Mouse (Mus musculus) heart, embryonic 13.5 days (tissue): Measurements from ENCODE around the gene Mr1. TPM values are rescaled to one million over a fixed set of nuclear protein-coding genes. Genes with fewer than 3 reads are reported as not detected.

Source experiments
- ATAC-seq: fragments of 200-750 bp; cut with Nextera tagmentation; 2 replicates; pipeline ENCODE4 v1.8.0; 2017; ENCODE audit warnings: moderate TSS enrichment; ENCODE audit not compliant: insufficient number of reproducible peaks, low FRiP score, low TSS enrichment; ENCODE audit errors: extremely low read depth
- H3K27ac ChIP-seq: fragments of 300-500 bp; sonication (generic); replicated peaks from 2 replicates; pipeline ENCODE4 v1.5.1; 2015; ENCODE audit warnings: moderate library complexity, mild to moderate bottlenecking, inconsistent platforms
- H3K27me3 ChIP-seq: fragments of 300-500 bp; sonication (generic); replicated peaks from 2 replicates; pipeline ENCODE4 v1.6.1; 2015; ENCODE audit warnings: mild to moderate bottlenecking, inconsistent platforms
- H3K36me3 ChIP-seq: fragments of 300-500 bp; sonication (generic); 2 replicates; pipeline ENCODE4 v1.6.1; 2015; ENCODE audit warnings: mild to moderate bottlenecking, inconsistent platforms
- H3K4me1 ChIP-seq: fragments of 300-500 bp; sonication (generic); 2 replicates; pipeline ENCODE4 v1.6.1; 2015; ENCODE audit warnings: inconsistent platforms
- H3K4me2 ChIP-seq: fragments of 300-500 bp; sonication (generic); 2 replicates; pipeline ENCODE4 v1.6.1; 2015; ENCODE audit warnings: inconsistent platforms, mild to moderate bottlenecking, moderate library complexity
- H3K4me3 ChIP-seq: fragments of 300-500 bp; sonication (generic); 2 replicates; pipeline ENCODE4 v1.5.1; 2015; ENCODE audit warnings: moderate library complexity, mild to moderate bottlenecking, inconsistent platforms
- H3K9ac ChIP-seq: fragments of 300-500 bp; sonication (generic); 2 replicates; pipeline ENCODE4 v1.6.1; 2015; ENCODE audit warnings: inconsistent platforms, mild to moderate bottlenecking, moderate library complexity
- H3K9me3 ChIP-seq: fragments of 300-500 bp; sonication (generic); 2 replicates; pipeline ENCODE4 v1.6.1; 2016; ENCODE audit warnings: inconsistent platforms
- WGBS: fragments of 180-500 bp; shearing (Covaris S2); methylation state at CpG from one replicate; pipeline ENCODE4 v1.1.7; 2015; ENCODE audit warnings: mixed read lengths; 5-methylcytosine and 5-hydroxymethylcytosine counted together
- polyA plus RNA-seq: library from polyadenylated mRNA; unstranded; fragments of >200 nt; fragmentation: Nextera tagmentation; extraction: Ambion mirVana; gene quantifications from 2 replicates; pipeline ENCODE4 v1.2.1, GENCODE M21; 2015

Gene Mr1
- polyA plus RNA-seq, 1 experiment from 2014 or later = 4.3 TPM

GRCm38 (mm10) chr1:155093145-155093791 is 53.3 kb downstream of the Mr1 start:
- peak overlapping the region; percentile 72 for H3K9ac ChIP-seq
- 8% methylated on average over 4 of the region's 4 CpGs for WGBS
- H3K4me1 ChIP-seq = peaks cover 85% of the 10 kb centered on the region

DNA sequence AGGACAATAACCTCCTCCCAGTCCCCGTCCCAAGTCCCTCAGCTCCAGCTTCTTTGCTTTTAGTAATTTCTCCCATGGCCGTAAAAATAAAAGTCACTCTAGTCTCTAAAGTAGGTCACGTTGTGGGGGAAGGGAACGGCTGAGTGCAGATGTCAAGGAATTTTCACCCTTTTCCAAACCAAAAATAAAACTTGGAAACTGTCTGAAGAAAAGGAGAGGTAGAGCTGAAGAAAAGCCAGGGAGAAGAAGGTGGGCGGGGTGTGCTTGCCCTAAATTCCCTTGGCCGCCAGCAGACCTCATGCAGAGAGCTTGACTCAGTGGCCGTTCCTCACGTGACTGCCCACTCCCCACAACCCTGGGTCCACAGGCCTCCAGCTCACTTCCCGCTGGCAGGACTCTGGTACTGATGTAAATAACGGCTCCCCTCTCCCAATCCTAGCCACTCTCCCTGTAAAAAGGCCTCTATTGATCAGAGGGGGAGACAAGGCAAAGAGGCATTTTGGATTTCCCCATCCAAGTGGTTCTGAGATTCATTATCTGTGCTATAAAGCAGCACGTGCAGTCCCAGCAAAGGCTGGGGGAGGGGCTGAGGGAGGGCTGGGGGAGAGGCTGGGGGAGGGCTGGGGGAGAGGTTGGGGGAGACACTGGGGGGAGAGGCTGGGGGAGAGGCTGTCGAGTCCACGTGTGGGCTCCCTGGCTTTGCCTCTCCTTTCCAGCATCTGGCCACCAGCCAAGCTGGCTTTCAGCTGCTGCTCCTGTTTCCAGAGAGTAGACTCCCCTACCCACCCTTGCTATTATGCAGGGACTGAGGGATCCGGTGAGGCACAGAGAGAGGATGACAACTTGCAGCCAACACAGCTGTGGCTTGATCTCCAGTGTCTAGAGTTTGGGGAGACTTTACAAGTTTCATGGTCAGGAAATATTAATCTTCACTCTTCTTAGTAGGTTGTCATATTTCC is 54.5 kb downstream of the Mr1 start:
- peak overlapping the region; percentile 54; the same call in 1 of the 2 replicates for H3K4me2 ChIP-seq
- ATAC-seq = no peak; the same call in 1 of the 2 replicates

More at GRCm38 (mm10) chr1:155093145-155093791, 53.3 kb downstream of the Mr1 start:
- peak overlapping the region; percentile 95 for H3K27ac ChIP-seq
- peak; percentile 27; the same call in 1 of the 2 replicates for ATAC-seq
- no peaks in the 10 kb centered on the region for H3K36me3 ChIP-seq
- H3K9me3 ChIP-seq = no peaks in the 10 kb centered on the region
- H3K4me3 ChIP-seq = peak overlapping the region; percentile 14
- H3K27me3 ChIP-seq = no peaks in the 10 kb centered on the region
- peak overlapping the region; percentile 54 for H3K4me2 ChIP-seq

GRCm38 (mm10) chr1:155091374-155091841 is 55.2 kb downstream of the Mr1 start:
- H3K4me1 ChIP-seq = peaks cover 87% of the 10 kb centered on the region
- peak overlapping the region; percentile 58; the same call in 1 of the 2 replicates for H3K9ac ChIP-seq
- no peak for ATAC-seq
- H3K4me3 ChIP-seq = no peak overlapping the region
- peak overlapping the region; percentile 95 for H3K27ac ChIP-seq
- 75% methylated on average over 7 of the region's 7 CpGs for WGBS
- H3K4me2 ChIP-seq = 0 out of 2 replicates have a peak overlapping the region, but pooled peaks have one; percentile 54
- no peaks in the 10 kb centered on the region for H3K36me3 ChIP-seq
- no peaks in the 10 kb centered on the region for H3K9me3 ChIP-seq
- H3K27me3 ChIP-seq = no peaks in the 10 kb centered on the region

More for the DNA sequence above, 54.5 kb downstream of the Mr1 start:
- H3K27ac ChIP-seq = peak overlapping the region; percentile 95
- no peaks in the 10 kb centered on the region for H3K36me3 ChIP-seq
- H3K4me3 ChIP-seq = no peak overlapping the region
- no peaks in the 10 kb centered on the region for H3K9me3 ChIP-seq
- peaks cover 87% of the 10 kb centered on the region for H3K4me1 ChIP-seq
- WGBS = 24% methylated on average over 13 of the region's 14 CpGs
- H3K9ac ChIP-seq = peak overlapping the region; percentile 72
- H3K27me3 ChIP-seq = no peaks in the 10 kb centered on the region

DNA sequence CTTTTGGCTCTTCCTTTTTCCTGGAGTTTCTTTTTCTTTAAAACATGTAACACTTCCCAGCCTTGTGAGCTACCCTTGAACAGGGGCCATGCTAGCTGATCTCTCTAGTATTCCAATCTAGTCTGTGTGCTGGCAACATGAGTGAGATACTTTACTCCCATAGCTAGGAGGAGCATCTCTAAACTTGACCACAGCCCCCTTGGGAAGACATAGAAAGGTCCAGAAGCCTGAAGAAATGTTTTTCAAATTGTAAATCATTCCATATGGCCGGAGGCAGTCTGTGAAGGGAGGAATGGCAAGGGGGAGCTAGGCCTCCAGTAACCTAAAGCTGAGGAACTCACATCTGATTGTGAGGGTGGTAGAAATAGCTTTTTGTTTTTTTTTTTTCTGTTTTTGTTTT is 55.9 kb downstream of the Mr1 start:
- Histone ChIP-seq H3K9me3 (no peaks in the 10 kb centered on the region), H3K36me3 (no peaks in the 10 kb centered on the region), H3K4me3 (no peak overlapping the region), H3K4me2 (no peak overlapping the region), H3K27me3 (no peaks in the 10 kb centered on the region), H3K27ac (no peak overlapping the region), H3K9ac (no peak overlapping the region), H3K4me1 (peaks cover 88% of the 10 kb centered on the region)
- no peak for ATAC-seq
- 76% methylated on average over 1 of the region's 1 CpGs for WGBS

DNA sequence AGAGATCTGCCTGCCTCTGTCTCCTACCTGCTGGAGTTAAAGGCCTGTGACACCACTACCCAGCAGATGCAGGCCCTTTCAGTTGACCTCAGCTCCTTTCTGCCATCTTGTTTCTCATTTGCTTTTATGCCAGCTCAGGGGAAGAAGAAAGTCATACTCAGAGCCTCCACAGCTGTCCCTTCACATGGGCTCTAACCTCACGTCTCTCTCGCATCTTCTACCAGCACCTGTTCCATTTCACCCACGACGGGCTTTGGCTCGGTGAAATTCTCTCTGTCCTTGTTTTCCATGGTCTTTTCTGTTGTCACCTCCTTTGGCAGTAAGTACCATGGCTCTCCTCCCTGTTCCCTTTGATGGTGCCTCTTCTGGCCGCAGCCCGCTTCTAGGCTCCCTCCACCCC is 56.3 kb downstream of the Mr1 start:
- Histone ChIP-seq H3K4me2 (no peak overlapping the region), H3K9me3 (no peaks in the 10 kb centered on the region), H3K27me3 (no peaks in the 10 kb centered on the region), H3K9ac (no peak overlapping the region), H3K4me3 (no peak overlapping the region), H3K4me1 (peaks cover 88% of the 10 kb centered on the region), H3K36me3 (no peaks in the 10 kb centered on the region), H3K27ac (no peak overlapping the region)
- no peak for ATAC-seq
- 81% methylated on average over 7 of the region's 7 CpGs for WGBS

GRCm38 (mm10) chr1:155088847-155089603 is 57.6 kb downstream of the Mr1 start:
- peaks cover 88% of the 10 kb centered on the region for H3K4me1 ChIP-seq
- WGBS = 40% methylated on average over 16 of the region's 16 CpGs
- no peaks in the 10 kb centered on the region for H3K27me3 ChIP-seq
- H3K9me3 ChIP-seq = no peaks in the 10 kb centered on the region
- H3K4me3 ChIP-seq = no peak overlapping the region
- peak overlapping the region; percentile 42 for H3K9ac ChIP-seq
- H3K36me3 ChIP-seq = no peaks in the 10 kb centered on the region
- peak overlapping the region; percentile 6; the same call in 1 of the 2 replicates for H3K27ac ChIP-seq
- no peak for ATAC-seq
- no peak overlapping the region for H3K4me2 ChIP-seq

- H3K9ac ChIP-seq = no peak overlapping the region
- H3K9me3 ChIP-seq = no peaks in the 10 kb centered on the region
- H3K27me3 ChIP-seq = no peaks in the 10 kb centered on the region
- H3K4me2 ChIP-seq = no peak overlapping the region
- 87% methylated on average over 4 of the region's 4 CpGs for WGBS
- H3K27ac ChIP-seq = no peak overlapping the region
- H3K4me3 ChIP-seq = no peak overlapping the region
- H3K36me3 ChIP-seq = no peaks in the 10 kb centered on the region
- H3K4me1 ChIP-seq = peaks cover 82% of the 10 kb centered on the region
- ATAC-seq = no peak
Observed at GRCm38 (mm10) chr1:155088046-155088445, 58.6 kb downstream of the Mr1 start.

DNA sequence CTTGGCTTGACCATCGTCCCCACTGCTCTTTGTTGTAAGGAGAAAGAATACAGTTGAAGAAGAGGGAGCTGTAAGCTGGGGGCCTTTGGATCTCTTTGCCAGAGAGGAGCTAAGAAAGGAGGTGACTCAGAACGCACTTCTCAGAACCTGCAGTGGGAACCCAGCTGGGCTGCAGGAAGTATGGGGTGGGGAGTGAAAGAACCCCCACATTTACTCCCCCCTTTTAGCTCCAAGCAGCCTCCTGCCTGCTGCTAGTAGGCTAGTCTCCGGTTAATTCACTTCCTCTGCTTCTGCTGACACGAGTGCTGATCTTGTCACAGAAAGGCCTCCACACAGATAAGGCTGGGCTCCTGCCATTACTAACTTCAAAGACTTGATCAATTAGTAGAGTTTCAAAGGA is 59.7 kb downstream of the Mr1 start:
- H3K9me3 ChIP-seq = no peaks in the 10 kb centered on the region
- H3K27me3 ChIP-seq = no peaks in the 10 kb centered on the region
- H3K27ac ChIP-seq = peak overlapping the region; percentile 63
- no peaks in the 10 kb centered on the region for H3K36me3 ChIP-seq
- H3K4me2 ChIP-seq = 0 out of 2 replicates have a peak overlapping the region, but pooled peaks have one; percentile 2
- no peak for ATAC-seq
- no peak overlapping the region for H3K4me3 ChIP-seq
- peaks cover 82% of the 10 kb centered on the region for H3K4me1 ChIP-seq
- WGBS = 6% methylated on average over 4 of the region's 4 CpGs
- peak overlapping the region; percentile 48; the same call in 1 of the 2 replicates for H3K9ac ChIP-seq

- 0 out of 2 replicates have a peak overlapping the region, but pooled peaks have one; percentile 2 for H3K4me2 ChIP-seq
Observed at GRCm38 (mm10) chr1:155086416-155086815, 60.2 kb downstream of the Mr1 start.

GRCm38 (mm10) chr1:155084839-155085238 is 61.8 kb downstream of the Mr1 start:
- Histone ChIP-seq H3K9me3 (no peaks in the 10 kb centered on the region), H3K27ac (no peak overlapping the region), H3K4me3 (no peak overlapping the region), H3K36me3 (no peaks in the 10 kb centered on the region), H3K4me1 (peaks cover 70% of the 10 kb centered on the region), H3K4me2 (no peak overlapping the region), H3K9ac (0 out of 2 replicates have a peak overlapping the region, but pooled peaks have one; percentile 24), H3K27me3 (no peaks in the 10 kb centered on the region)
- WGBS = 36% methylated on average over 8 of the region's 8 CpGs
- no peak for ATAC-seq

More at GRCm38 (mm10) chr1:155086416-155086815, 60.2 kb downstream of the Mr1 start:
- Histone ChIP-seq H3K27ac (peak overlapping the region; percentile 63), H3K9ac (peak overlapping the region; percentile 48; the same call in 1 of the 2 replicates), H3K4me3 (no peak overlapping the region), H3K4me1 (peaks cover 80% of the 10 kb centered on the region), H3K9me3 (no peaks in the 10 kb centered on the region), H3K27me3 (no peaks in the 10 kb centered on the region), H3K36me3 (no peaks in the 10 kb centered on the region)
- WGBS = 19% methylated on average over 7 of the region's 7 CpGs
- no peak for ATAC-seq
